Mouse (Mus musculus): Measurements from ENCODE around the gene Tlcd2. TPM values are rescaled to one million over a fixed set of nuclear protein-coding genes. Genes with fewer than 3 reads are reported as not detected.
"Not testable (repeated sequence)": the region's sequence is repeated elsewhere in the genome, so short reads cannot be mapped to it uniquely, and the experiment has no call there.

Tlcd2 gene
- total and polyA plus RNA-seq, 2 experiments from 2014 or later, result 1.2 to 1.4 TPM

DNA sequence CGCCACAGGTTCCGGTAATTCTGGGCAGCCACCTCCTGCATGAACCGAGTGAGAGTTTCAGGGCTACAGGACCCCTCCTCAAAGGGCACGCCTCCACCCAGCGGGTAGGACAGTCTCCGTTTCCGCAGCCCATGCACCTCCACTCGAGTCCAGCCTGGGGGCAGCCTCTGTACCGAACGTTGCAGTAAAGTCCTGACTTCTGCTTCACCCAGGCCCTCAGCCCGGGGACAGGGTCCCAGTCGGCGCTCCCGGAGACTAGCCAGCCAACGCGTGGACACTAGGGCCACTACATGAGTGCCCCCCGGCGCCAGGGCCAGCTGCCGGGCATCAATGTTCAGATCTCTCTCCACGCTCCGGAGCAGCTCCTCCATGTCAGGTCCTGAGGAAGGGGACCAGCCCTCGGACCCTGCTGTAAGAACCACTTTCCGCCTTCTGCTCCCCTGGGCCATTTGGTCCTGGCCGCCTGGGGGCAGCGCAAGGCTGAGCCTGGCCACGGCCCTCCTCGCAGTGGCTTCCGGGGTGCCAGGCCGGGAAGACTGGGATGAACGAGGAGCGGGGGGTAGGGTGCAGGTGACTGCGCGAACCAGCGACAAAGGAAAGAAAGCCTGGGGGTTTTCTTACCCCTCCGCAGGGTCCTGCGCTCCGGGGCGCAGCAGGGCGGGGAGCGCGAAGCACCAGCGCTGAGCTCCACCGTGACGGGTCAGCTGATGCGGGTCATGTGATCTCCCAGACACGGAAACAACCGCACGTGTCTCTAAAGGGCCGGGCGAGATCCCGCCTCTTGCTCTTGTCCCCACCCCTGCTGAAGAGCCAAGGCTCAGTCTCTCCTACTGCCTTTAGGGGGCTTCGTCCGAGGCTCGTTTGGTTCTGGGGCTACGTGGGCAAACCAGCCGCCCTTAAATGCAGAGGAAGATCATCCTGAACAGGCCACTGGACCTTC, 7.3 kb upstream of the Tlcd2 start, which contains the start of gene Wdr81:
Wdr81 (minus strand) TSS at position 727 of the 940 bp plus-strand sequence.
- Histone ChIP-seq H3K4me2 (ENCODE audit: low read depth) (peak within 1 kb of the TSS; percentile 100), H3K27ac (ENCODE audit: low read depth, low read length) (0 out of 2 replicates have a peak within 1 kb of the TSS, but pooled peaks have one; percentile 45), H3K36me3 (ENCODE audit: insufficient read depth) (peaks cover 8% of the 10 kb centered on the region; the same call in 1 of the 2 replicates), H3K27me3 (ENCODE audit: insufficient read depth, low read length) (no peaks in the 10 kb centered on the region), H3K9me3 (ENCODE audit: low read length) (no peaks in the 10 kb centered on the region), H3K4me3 (ENCODE audit: low read depth, low read length) (peak within 1 kb of the TSS; percentile 68), H3K4me1 (ENCODE audit: insufficient read depth) (0 out of 2 replicates have a peak, but pooled peaks cover 8% of the 10 kb centered on the region), H3K9ac (peak within 1 kb of the TSS; percentile 78)
- DNase-seq (peak; percentile 91), ATAC-seq (peak; percentile 98)
- 4% methylated on average over 56 of the region's 56 CpGs for WGBS
- TF ChIP-seq CTCF (IDR thresholded peaks at IDR 0.05; ENCODE audit: low read depth), result peak; percentile 52

DNA sequence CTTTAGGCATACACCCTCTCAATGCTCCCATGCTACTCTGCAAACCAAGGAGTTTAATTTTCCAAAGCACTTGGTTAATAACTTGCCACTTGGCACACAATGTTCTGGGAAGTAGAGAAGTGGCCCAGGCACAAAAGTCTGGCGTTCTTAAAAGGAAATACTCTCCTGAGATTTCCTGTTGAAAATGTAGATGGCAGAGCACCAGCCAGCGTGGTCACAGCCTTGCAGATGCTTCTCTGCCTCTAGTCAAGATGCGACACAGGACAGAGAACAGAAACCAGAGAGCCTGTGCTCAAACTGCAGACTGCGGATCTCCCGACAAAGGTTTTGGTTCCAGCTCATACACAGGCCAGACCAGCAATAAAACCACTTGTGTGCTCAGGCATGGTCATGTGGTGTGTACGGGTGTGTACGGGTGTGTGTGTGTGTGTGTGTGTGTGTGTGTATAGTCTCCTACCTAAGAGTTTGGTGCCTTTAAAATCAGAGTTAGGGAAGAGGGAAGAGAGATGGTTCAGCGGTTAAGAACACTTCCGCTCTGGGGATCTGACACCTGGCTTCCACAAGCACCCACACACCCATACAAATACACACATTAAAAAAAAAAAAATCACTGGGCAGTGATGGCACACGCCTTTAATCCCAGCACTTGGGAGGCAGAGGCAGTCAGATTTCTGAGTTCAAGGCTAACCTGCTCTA, 6.3 kb upstream of the Tlcd2 start:
- TF ChIP-seq CTCF (IDR thresholded peaks at IDR 0.05; ENCODE audit: low read depth), result no peak
- 71% methylated on average over 10 of the region's 10 CpGs for WGBS
- no peaks in the 10 kb centered on the region for H3K9me3 ChIP-seq (ENCODE audit: low read length)
- peak overlapping the region; percentile 100 for H3K4me2 ChIP-seq (ENCODE audit: low read depth)
- DNase-seq (peak; percentile 13), ATAC-seq (no peak)
- H3K27ac ChIP-seq (ENCODE audit: low read depth, low read length), result no peak overlapping the region
- H3K4me3 ChIP-seq (ENCODE audit: low read depth, low read length), result peak overlapping the region; percentile 68
- H3K27me3 ChIP-seq (ENCODE audit: insufficient read depth, low read length), result no peaks in the 10 kb centered on the region
- peaks cover 13% of the 10 kb centered on the region for H3K4me1 ChIP-seq (ENCODE audit: insufficient read depth)
- peak overlapping the region; percentile 78; the same call in 1 of the 2 replicates for H3K9ac ChIP-seq
- peaks cover 8% of the 10 kb centered on the region; the same call in 1 of the 2 replicates for H3K36me3 ChIP-seq (ENCODE audit: insufficient read depth)

DNA sequence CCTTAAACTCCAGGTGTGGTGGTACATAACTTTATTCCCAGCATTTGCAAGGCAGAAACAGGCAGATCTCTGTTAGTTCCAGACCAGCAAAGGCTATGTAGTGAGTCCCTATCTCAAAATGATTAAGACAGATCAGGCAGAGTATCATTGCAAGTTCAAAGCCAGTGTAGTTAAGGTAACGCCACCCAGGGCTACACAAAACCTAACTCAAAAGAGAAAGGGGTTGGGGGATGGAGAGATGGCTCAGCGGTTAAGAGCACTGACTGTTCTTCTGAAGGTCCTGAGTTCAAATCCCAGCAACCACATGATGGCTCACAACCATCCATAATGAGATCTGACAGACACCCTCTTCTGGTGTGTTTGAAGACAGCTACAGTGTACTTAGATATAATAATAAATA, 5.5 kb upstream of the Tlcd2 start:
- WGBS, result 88% methylated on average over 2 of the region's 2 CpGs
- H3K4me1 ChIP-seq (ENCODE audit: insufficient read depth), result peaks cover 14% of the 10 kb centered on the region
- H3K4me3 ChIP-seq (ENCODE audit: low read depth, low read length); DNase-seq; H3K27ac ChIP-seq (ENCODE audit: low read depth, low read length); H3K4me2 ChIP-seq (ENCODE audit: low read depth); H3K36me3 ChIP-seq (ENCODE audit: insufficient read depth); H3K27me3 ChIP-seq (ENCODE audit: insufficient read depth, low read length); H3K9ac ChIP-seq; ATAC-seq; H3K9me3 ChIP-seq (ENCODE audit: low read length): not testable (repeated sequence)

DNA sequence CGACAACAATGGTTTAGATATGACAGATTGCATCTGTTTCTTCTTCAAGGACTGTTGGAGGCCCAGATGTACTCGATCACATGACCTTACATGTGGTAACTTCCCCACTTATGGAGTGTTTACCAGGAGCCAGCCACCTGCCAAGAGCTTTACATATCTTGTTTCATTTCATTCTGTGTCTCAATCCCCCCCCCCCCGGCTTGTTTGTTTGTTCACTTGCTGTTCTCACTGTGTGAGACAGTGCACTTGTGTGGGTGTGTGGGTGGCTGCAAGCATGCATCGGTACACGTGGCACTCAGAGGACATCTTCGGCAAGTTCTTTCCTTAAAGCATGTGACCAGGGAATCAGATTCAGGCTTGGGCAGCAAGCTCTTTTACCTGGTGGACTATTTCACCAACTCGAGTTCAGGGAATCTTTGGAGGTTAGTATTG, 5.1 kb upstream of the Tlcd2 start:
- Histone ChIP-seq H3K4me2 (ENCODE audit: low read depth) (no peak overlapping the region), H3K4me1 (ENCODE audit: insufficient read depth) (peaks cover 14% of the 10 kb centered on the region), H3K9me3 (ENCODE audit: low read length) (no peaks in the 10 kb centered on the region), H3K36me3 (ENCODE audit: insufficient read depth) (no peaks in the 10 kb centered on the region), H3K4me3 (ENCODE audit: low read depth, low read length) (no peak overlapping the region), H3K27ac (ENCODE audit: low read depth, low read length) (no peak overlapping the region), H3K9ac (no peak overlapping the region), H3K27me3 (ENCODE audit: insufficient read depth, low read length) (no peaks in the 10 kb centered on the region)
- ATAC-seq (no peak), DNase-seq (no peak)
- 90% methylated on average over 7 of the region's 7 CpGs for WGBS
- TF ChIP-seq CTCF (IDR thresholded peaks at IDR 0.05; ENCODE audit: low read depth), result no peak

DNA sequence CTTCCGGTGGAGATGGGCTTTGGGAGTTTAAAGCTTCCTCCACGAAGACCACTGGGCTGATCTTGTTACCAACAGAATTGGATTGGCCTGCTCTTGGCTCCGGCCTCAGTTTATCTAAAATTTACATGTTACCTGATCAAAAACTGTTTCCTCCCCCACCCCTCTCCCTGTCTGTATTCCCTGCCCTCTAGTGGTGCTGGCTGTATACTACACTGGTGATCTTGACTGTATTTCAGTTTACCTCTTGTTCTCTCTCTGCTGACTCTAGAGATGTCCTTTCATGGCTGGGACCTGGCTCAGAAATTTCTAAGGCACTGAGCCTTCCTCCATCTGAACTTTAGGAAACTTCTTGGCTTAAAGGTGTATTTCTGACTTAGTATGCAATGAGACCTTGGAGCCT, 3.3 kb upstream of the Tlcd2 start:
- TF ChIP-seq CTCF (IDR thresholded peaks at IDR 0.05; ENCODE audit: low read depth), result peak; percentile 82
- Histone ChIP-seq H3K9ac (no peak overlapping the region), H3K36me3 (ENCODE audit: insufficient read depth) (no peaks in the 10 kb centered on the region), H3K4me2 (ENCODE audit: low read depth) (no peak overlapping the region), H3K9me3 (ENCODE audit: low read length) (no peaks in the 10 kb centered on the region), H3K27ac (ENCODE audit: low read depth, low read length) (no peak overlapping the region), H3K4me1 (ENCODE audit: insufficient read depth) (peaks cover 25% of the 10 kb centered on the region), H3K27me3 (ENCODE audit: insufficient read depth, low read length) (no peaks in the 10 kb centered on the region), H3K4me3 (ENCODE audit: low read depth, low read length) (no peak overlapping the region)
- ATAC-seq (no peak), DNase-seq (peak; percentile 57)
- WGBS, result 27% methylated on average over 3 of the region's 3 CpGs

DNA sequence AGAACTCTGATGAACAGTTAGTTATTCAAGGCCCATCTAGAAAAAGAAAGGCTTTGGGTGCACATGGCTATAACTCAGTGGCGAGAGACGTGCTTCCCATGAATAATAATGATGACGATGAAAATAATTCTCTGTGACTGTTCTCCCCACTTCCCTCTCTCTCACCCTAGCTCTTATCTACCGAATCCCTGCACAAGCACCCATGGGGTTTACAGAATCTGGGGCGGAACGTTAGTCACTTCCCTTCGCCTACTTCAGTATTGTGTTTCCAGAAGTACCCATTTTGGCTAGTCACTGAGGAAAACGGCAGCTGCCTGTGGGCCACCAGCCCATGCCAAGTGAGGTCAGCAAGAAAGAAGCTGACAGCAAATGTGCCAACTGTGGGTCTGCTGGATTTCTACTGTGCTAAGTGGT, 2.9 kb upstream of the Tlcd2 start:
- Histone ChIP-seq H3K9me3 (ENCODE audit: low read length) (no peaks in the 10 kb centered on the region), H3K27ac (ENCODE audit: low read depth, low read length) (no peak overlapping the region), H3K36me3 (ENCODE audit: insufficient read depth) (no peaks in the 10 kb centered on the region), H3K4me1 (ENCODE audit: insufficient read depth) (peaks cover 23% of the 10 kb centered on the region), H3K9ac (no peak overlapping the region), H3K27me3 (ENCODE audit: insufficient read depth, low read length) (no peaks in the 10 kb centered on the region), H3K4me2 (ENCODE audit: low read depth) (no peak overlapping the region), H3K4me3 (ENCODE audit: low read depth, low read length) (no peak overlapping the region)
- no peak for DNase-seq
- TF ChIP-seq CTCF (IDR thresholded peaks at IDR 0.05; ENCODE audit: low read depth), result no peak
- 80% methylated on average over 8 of the region's 8 CpGs for WGBS
- no peak for ATAC-seq
